Mouse (Mus musculus): ENCODE results near the gene Fsd2. TPM values are rescaled to one million over a fixed set of nuclear protein-coding genes. Genes with fewer than 3 reads are reported as not detected.

Gene Fsd2
- polyA plus RNA-seq, 2 experiments from 2014 or later = 5.0 to 5.1 TPM

- ATAC-seq = peak; percentile 6
Measured at GRCm38 (mm10) chr7:81571941-81572441, 5.2 kb upstream of the Fsd2 start.

- ATAC-seq = peak; percentile 98
Measured at GRCm38 (mm10) chr7:81571108-81571940, 4.6 kb upstream of the Fsd2 start, which contains the start of gene Whamm. Whamm (plus strand) TSS chr7:81571266.

- peak; percentile 21 for ATAC-seq
Measured at GRCm38 (mm10) chr7:81570752-81571107, 4.0 kb upstream of the Fsd2 start.

GRCm38 (mm10) chr7:81570271-81570670 lies 3.5 kb upstream of the Fsd2 start:
- no peak for ATAC-seq

- ATAC-seq = no peak
Measured at GRCm38 (mm10) chr7:81569851-81570250, 3.1 kb upstream of the Fsd2 start.

GRCm38 (mm10) chr7:81567396-81567795 lies 652 bp upstream of the Fsd2 start:
- no peak for ATAC-seq

- no peak for ATAC-seq
Measured at GRCm38 (mm10) chr7:81566332-81566731, 412 bp downstream of the Fsd2 start.

- no peak for ATAC-seq
Measured at GRCm38 (mm10) chr7:81565381-81566055, 1.2 kb downstream of the Fsd2 start.

- ATAC-seq = no peak
Measured at GRCm38 (mm10) chr7:81564766-81565165, 2.0 kb downstream of the Fsd2 start.

GRCm38 (mm10) chr7:81563506-81564015 lies 3.2 kb downstream of the Fsd2 start:
- ATAC-seq = no peak

- no peak for ATAC-seq
Measured at GRCm38 (mm10) chr7:81561211-81561610, 5.5 kb downstream of the Fsd2 start.

- ATAC-seq = no peak
Measured at GRCm38 (mm10) chr7:81560101-81561049, 6.4 kb downstream of the Fsd2 start.

- no peak for ATAC-seq
Measured at GRCm38 (mm10) chr7:81559231-81559980, 7.3 kb downstream of the Fsd2 start.

- ATAC-seq = no peak
Measured at GRCm38 (mm10) chr7:81557985-81558360, 8.8 kb downstream of the Fsd2 start.

GRCm38 (mm10) chr7:81557252-81557984 lies 9.3 kb downstream of the Fsd2 start:
- no peak for ATAC-seq

GRCm38 (mm10) chr7:81556839-81557238 lies 9.9 kb downstream of the Fsd2 start:
- ATAC-seq = no peak

GRCm38 (mm10) chr7:81554369-81554768 lies 12.4 kb downstream of the Fsd2 start:
- ATAC-seq = no peak

- no peak for ATAC-seq
Measured at GRCm38 (mm10) chr7:81553589-81553988, 13.2 kb downstream of the Fsd2 start.

GRCm38 (mm10) chr7:81548864-81549263 lies 17.9 kb downstream of the Fsd2 start:
- peak; percentile 43 for ATAC-seq

- ATAC-seq = no peak
Measured at GRCm38 (mm10) chr7:81542934-81543333, 23.8 kb downstream of the Fsd2 start.
